Mouse (Mus musculus) urinary bladder, postnatal 36 days (tissue): ENCODE data around the gene Hivep1.

ENCODE experiments used
- DNase-seq, 2 experiments: peaks; one replicate each; pipeline ENCODE4 v3.0.0; 2022; ENCODE audit warnings: low spot score in 2 of 2, mixed read lengths in 1 of 2

The Hivep1 gene

GRCm38 (mm10) chr13:42112071-42112470, 60.2 kb downstream of the Hivep1 start:
- no peak for DNase-seq

- DNase-seq, result no peak
These were observed 60.9 kb downstream of the Hivep1 start for GRCm38 (mm10) chr13:42112748-42113147.

DNA sequence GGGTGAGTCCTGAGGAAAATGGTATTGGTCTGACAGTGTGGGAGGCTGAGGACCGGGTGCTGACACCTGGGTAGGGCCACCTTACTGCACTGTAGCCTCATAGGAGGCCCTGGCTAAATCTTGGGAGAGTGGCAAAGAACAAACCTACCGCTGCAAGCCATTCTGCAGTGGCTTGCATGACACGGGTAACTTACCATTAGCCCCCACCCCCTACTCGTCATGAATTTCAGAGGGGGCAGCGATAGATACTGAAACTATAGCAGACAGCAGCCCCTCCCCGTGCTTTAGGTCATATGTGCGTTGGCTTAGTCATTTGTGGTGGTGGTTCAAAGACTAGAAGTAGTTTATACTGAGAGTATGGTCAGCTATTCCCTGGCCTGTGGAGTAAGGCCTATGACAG, 61.8 kb downstream of the Hivep1 start:
- DNase-seq, result no peak

- no peak for DNase-seq
These were observed 64.5 kb downstream of the Hivep1 start for GRCm38 (mm10) chr13:42116301-42116700.

- no peak for DNase-seq
These were observed 67.2 kb downstream of the Hivep1 start for GRCm38 (mm10) chr13:42119062-42119461.

GRCm38 (mm10) chr13:42121106-42121776, 69.4 kb downstream of the Hivep1 start:
- no peak for DNase-seq

GRCm38 (mm10) chr13:42121777-42122682, 70.2 kb downstream of the Hivep1 start:
- no peak for DNase-seq

DNA sequence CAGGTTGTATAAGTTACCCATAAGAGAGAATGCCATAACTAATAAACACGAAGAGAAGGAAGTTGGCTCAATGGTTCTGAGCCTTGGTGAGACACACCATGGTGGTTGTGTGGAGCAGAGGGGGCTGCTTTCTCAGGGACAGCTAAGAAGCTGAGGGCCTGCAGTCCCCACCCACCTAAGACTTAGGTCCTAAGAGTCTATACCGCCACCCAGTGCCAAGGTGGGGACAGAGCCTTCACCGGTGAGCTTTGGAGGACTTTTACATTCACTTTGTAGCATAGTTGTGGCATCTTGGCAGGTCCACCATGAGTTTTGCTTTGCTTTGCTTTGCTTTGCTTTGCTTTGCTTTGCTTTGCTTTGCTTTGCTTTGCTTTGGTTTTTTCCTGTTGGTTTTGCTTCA, 92.8 kb downstream of the Hivep1 start:
- DNase-seq, result no peak

GRCm38 (mm10) chr13:42149328-42150071, 97.7 kb downstream of the Hivep1 start:
- no peak for DNase-seq

DNA sequence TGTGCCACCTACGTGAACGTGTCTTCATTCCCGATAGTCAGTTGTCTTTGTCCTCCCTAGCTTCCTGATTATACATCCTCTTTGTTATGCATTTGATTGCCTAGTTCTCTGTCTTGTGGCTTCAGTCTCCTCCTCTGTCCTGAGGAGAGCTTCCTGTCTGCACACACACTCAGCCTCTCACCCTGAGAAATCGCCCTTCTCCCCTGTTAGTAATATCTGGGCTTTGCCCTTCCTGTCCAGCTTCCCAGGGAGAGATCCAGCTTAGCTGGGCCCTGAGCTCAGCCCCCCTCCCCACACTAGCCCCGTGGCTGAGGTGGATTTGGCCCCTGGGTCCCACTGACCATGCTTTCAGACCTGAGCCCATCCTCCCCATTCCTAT, 98.2 kb downstream of the Hivep1 start:
- DNase-seq, result no peak

DNA sequence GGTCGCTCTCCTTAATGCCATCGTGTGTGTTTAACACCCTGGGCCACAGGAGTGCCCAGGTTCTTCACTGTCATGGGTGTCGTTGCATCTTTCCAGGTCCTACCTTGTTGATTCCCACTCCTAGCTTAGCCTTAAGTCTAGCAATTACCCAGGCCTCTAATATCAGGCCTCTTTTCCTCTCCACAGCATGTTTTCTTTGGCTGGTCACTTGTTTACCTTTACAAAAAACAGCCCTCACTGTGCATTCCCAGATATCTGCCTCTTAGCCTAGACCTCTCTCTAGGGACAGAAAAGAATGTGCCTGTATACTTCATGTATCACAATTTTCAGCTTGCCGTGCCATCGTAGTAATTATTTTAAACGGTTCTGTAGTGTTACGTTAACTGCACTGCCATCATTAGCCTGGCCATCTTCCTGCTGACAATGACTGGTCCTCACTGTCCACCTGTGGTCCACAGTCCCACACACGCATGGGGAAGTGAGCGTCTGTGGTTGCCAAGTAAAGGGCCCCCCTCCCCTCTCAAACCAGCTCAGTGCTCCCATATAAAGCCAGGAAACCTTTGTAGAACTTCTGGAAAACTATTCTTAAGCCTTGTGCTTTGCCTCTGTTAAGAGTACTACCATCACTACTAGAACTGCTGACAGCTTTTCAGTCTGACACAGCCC, 98.8 kb downstream of the Hivep1 start:
- no peak for DNase-seq

GRCm38 (mm10) chr13:42158259-42158658, 106.4 kb downstream of the Hivep1 start:
- no peak for DNase-seq

- DNase-seq, result no peak
These were observed 107.8 kb downstream of the Hivep1 start for GRCm38 (mm10) chr13:42159416-42160185.

GRCm38 (mm10) chr13:42170802-42171201, 119.0 kb downstream of the Hivep1 start:
- DNase-seq, result no peak

DNA sequence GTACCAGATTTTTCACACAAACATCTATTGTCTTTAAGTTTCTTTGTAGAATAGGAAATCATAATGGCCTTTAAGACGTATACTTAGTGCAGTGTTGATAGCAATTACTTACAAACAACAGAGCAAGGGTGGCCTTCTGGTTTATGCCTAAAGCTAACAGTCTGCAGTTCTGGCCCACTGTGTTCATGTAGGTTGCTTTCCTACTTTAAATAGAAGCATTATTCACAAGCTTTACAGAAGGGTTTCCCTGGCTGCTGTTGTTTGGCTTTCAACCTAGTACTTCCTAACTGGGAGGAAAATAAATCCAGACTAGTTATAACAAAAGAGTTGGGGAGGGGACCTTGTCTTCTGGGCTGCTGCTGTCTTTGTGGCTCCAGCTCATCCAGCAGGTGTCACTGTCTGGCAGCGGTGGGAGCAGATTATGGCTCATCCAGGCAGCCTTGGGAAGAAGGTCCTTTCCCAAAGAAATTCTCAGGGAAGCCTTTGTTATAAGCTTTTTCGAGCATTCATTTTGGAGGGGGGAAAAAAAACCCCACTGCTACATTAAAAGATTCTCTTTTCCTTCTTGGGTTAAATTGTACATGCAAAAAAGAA, 123.1 kb downstream of the Hivep1 start:
- no peak for DNase-seq

- no peak for DNase-seq
These were observed 130.8 kb downstream of the Hivep1 start for GRCm38 (mm10) chr13:42182635-42183034.

GRCm38 (mm10) chr13:42184131-42184530, 132.3 kb downstream of the Hivep1 start:
- no peak for DNase-seq

- DNase-seq, result no peak
These were observed 141.2 kb downstream of the Hivep1 start for GRCm38 (mm10) chr13:42193016-42193415.

GRCm38 (mm10) chr13:42195671-42196070, 143.8 kb downstream of the Hivep1 start:
- DNase-seq, result no peak

GRCm38 (mm10) chr13:42197656-42198055, 145.8 kb downstream of the Hivep1 start:
- no peak for DNase-seq

DNA sequence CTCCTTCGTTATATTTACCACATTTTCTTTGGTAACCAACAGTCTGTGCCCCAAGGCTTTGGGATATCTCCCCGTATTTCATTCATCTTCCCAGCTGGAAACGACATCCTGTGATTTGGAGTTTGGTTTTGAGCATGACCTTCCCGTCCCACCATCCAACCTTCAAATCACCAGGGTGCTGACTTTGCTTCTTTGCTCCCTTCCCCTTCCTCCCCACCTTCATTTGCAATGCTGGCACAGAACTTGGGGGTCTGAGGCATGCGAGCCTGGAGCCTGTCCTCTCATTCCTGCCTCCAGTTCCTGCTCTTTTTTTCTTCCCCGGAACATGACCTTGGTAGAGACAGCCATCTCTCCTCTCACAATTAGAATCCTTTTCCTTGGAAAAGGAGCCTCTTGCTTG, 161.7 kb downstream of the Hivep1 start:
- no peak for DNase-seq
